Mouse (Mus musculus) CH12.LX (cell line): ENCODE measurements at regions not wholly inside any gene's neighbourhood (a gene's known extent, or its start where the extent isn't known, plus 50 kb on each side); places are given as distances from the start of the nearest gene placed in this dataset.

Experiments used
- DNase-seq: peaks from one replicate; pipeline ENCODE4 v3.0.0-alpha.2; 2013; ENCODE audit errors: extremely low read depth
- H3K27ac ChIP-seq: 2 replicates; pipeline ENCODE4 v1.5.1; 2012; ENCODE audit warnings: low read depth, mild to moderate bottlenecking, control low read depth, moderate library complexity; ENCODE audit not compliant: insufficient read depth
- H3K27me3 ChIP-seq: replicated peaks from 2 replicates; pipeline ENCODE3; 2012; ENCODE audit warnings: inconsistent platforms
- H3K36me3 ChIP-seq, 2 experiments: replicated peaks in 1 of 2; 2 replicates each; pipeline versions ENCODE3 to v1.6.1; 2012; ENCODE audit warnings: inconsistent platforms in 1 of 2, low read length in 1 of 2, mild to moderate bottlenecking in 1 of 2, mixed read lengths in 1 of 2, moderate library complexity in 1 of 2; ENCODE audit not compliant: control insufficient read depth in 1 of 2, insufficient read depth in 1 of 2
- H3K4me1 ChIP-seq, 2 experiments: 2 replicates each; pipeline ENCODE4 v1.6.1; 2012; ENCODE audit warnings: inconsistent platforms in 1 of 2, moderate library complexity in 1 of 2; ENCODE audit not compliant: insufficient read depth in 2 of 2, control insufficient read depth in 1 of 2
- H3K4me2 ChIP-seq: 2 replicates; pipeline ENCODE4 v1.6.1; 2012; ENCODE audit warnings: low read depth, mild to moderate bottlenecking, control low read depth; ENCODE audit not compliant: poor library complexity, insufficient read depth, severe bottlenecking
- H3K4me3 ChIP-seq, 3 experiments: fragments of 150-350 bp in 1 of 3; sonication (generic) in 1 of 3; replicated peaks in 1 of 3; 2 replicates each; pipeline versions ENCODE3 to v1.5.1; 2011 to 2012; ENCODE audit warnings: low read depth in 2 of 3, low read length in 2 of 3, mild to moderate bottlenecking in 2 of 3, moderate library complexity in 2 of 3, control low read depth in 1 of 3, improper control_type of control experiment in 1 of 3, inconsistent platforms in 1 of 3, mixed read lengths in 1 of 3; ENCODE audit not compliant: poor library complexity in 1 of 3
- H3K79me2 ChIP-seq: replicated peaks from 2 replicates; pipeline ENCODE4 v1.6.1; 2012; ENCODE audit warnings: mild to moderate bottlenecking, moderate library complexity; ENCODE audit not compliant: control insufficient read depth, poor library complexity, insufficient read depth, severe bottlenecking; ENCODE audit errors: extremely low read depth
- H3K9ac ChIP-seq: 2 replicates; pipeline ENCODE4 v1.6.1; 2012; ENCODE audit warnings: low read depth, mild to moderate bottlenecking, control low read depth, moderate library complexity; ENCODE audit not compliant: insufficient read depth
- H3K9me3 ChIP-seq: replicated peaks from 2 replicates; pipeline ENCODE3; 2012; ENCODE audit warnings: low read length, inconsistent platforms, mixed read lengths
- CHD1 ChIP-seq: IDR thresholded peaks from 2 replicates; pipeline ENCODE4 v1.6.1; 2012; ENCODE audit warnings: low read depth, low read length, improper control_type of control experiment, inconsistent platforms
- ETS1 ChIP-seq: conservative IDR thresholded peaks from 2 replicates; pipeline ENCODE4 v1.6.1; 2012; ENCODE audit warnings: low read depth, mild to moderate bottlenecking, inconsistent platforms, low read length, improper control_type of control experiment, moderate library complexity
- IRF4 ChIP-seq: IDR thresholded peaks from 2 replicates; pipeline ENCODE4 v1.6.1; 2014; ENCODE audit warnings: low read depth, mild to moderate bottlenecking, inconsistent platforms, low read length, improper control_type of control experiment
- JUN ChIP-seq: IDR thresholded peaks from 2 replicates; pipeline ENCODE4 v1.6.1; 2011; ENCODE audit warnings: low read depth, mild to moderate bottlenecking, low read length, improper control_type of control experiment, moderate library complexity; ENCODE audit not compliant: insufficient read depth
- KAT2A ChIP-seq: IDR thresholded peaks from 2 replicates; pipeline ENCODE4 v1.6.1; 2012; ENCODE audit warnings: low read length, improper control_type of control experiment, inconsistent platforms; ENCODE audit not compliant: insufficient replicate concordance
- MAX ChIP-seq: IDR thresholded peaks from 2 replicates; pipeline ENCODE4 v1.6.1; 2011; ENCODE audit warnings: low read length, improper control_type of control experiment
- MAZ ChIP-seq: IDR thresholded peaks from 2 replicates; pipeline ENCODE4 v1.6.1; 2012; ENCODE audit warnings: low read depth, mild to moderate bottlenecking, inconsistent platforms, low read length, improper control_type of control experiment, moderate library complexity
- SMC3 ChIP-seq: IDR thresholded peaks from 2 replicates; pipeline ENCODE4 v1.6.1; 2011; ENCODE audit warnings: low read depth, low read length, improper control_type of control experiment
- USF1 ChIP-seq: IDR thresholded peaks from 2 replicates; pipeline ENCODE4 v1.6.1; 2014; ENCODE audit warnings: low read depth, mild to moderate bottlenecking, inconsistent platforms, low read length, improper control_type of control experiment
- dilution Hi-C: fragments of 300-500 bp; cut with MboI; formaldehyde crosslinking; loops from 2 replicates; pipeline ENCODE4 v1.14.3; 2020; ENCODE audit warnings: low sequenced_read_pairs; ENCODE audit not compliant: extremely low pct_unique_long_range_greater_than_20kb, extremely low pct_ligation_motif_present
- in situ Hi-C: fragments of 300-500 bp; cut with MboI; formaldehyde crosslinking; loops from 3 replicates; pipeline ENCODE4 v1.14.3; 2019; ENCODE audit warnings: low sequenced_read_pairs, low pct_ligation_motif_present, low pct_unique_long_range_greater_than_20kb, mixed read lengths

DNA sequence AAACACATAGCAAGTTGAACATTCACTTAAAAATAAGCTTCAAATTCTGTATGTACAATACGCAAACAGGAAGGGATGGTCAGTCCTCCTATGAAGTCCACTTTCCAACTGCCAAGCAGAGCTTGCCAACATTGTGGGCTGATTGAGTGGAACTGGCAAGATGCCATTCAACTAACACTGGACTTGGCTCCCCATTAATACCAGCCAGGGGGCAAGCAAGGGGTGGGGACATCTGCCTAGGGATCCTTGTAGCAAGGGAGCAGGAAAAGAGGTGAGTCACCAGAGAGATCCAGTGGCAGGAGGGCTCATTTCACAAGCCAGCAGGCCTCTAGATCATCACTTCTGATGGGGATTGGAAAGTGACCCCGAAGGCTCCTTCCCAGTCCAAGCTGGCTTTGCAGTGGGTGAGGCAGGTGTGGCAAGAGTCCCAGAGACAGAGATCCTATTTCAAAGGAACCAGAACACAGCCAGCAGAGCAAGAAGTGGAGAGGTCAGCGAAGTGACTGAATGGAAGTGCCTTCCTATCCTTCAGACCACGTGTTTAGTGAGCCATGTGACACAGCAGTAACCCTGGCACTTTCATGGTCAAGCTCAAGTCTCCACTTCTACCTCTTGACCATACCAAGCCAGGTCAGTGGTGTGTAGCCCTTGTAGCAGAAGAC lies 53.8 kb upstream of the Smco4 start:
- H3K9me3 ChIP-seq = no peaks in the 10 kb centered on the region
- no peaks in the 10 kb centered on the region for H3K36me3 ChIP-seq
- no peak overlapping the region for H3K4me2 ChIP-seq
- TF ChIP-seq MAX (peak; percentile 48; the same call in 1 of the 2 replicates), CHD1 (no peak)
- no peak for DNase-seq
- H3K79me2 ChIP-seq = no peaks in the 10 kb centered on the region
- no peak overlapping the region for H3K9ac ChIP-seq
- H3K4me3 ChIP-seq = no peak overlapping the region
- H3K27me3 ChIP-seq = no peaks in the 10 kb centered on the region
- peaks cover 0 to 2% of the 10 kb centered on the region in 2 experiments; a peak in 2 of 4 replicates for H3K4me1 ChIP-seq
- in situ Hi-C loops = loop anchor here (25.0 kb wide), 1 partner anchor 423 kb away; the partner anchor contains the start of gene Mtnr1b
- dilution Hi-C loops = no loop called here
- H3K27ac ChIP-seq = no peak overlapping the region

DNA sequence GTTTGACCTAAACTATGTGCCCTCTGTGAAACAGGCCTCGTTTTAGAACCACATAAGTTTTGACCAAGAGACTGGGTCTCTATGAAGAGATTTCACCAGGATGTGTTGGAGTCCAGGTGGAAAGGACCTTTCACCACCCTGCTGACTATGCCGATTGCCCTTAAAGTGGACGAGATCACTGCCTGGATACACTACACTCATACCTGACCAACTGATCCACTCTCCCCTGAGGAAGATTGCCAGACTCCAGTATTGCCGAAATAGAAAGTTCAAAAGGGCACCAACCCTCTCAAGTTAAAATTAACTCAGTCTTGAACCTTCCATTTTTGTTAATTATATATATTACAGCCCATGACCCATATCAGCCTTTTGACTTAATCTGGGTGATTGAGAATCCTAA lies 51.1 kb upstream of the Smco4 start:
- no peak overlapping the region for H3K4me2 ChIP-seq
- no peaks in the 10 kb centered on the region for H3K27me3 ChIP-seq
- DNase-seq = no peak
- dilution Hi-C loops = no loop called here
- no peaks in the 10 kb centered on the region for H3K79me2 ChIP-seq
- H3K9me3 ChIP-seq = no peaks in the 10 kb centered on the region
- H3K4me1 ChIP-seq = peaks cover 0 to under 1% of the 10 kb centered on the region in 2 experiments; a peak in 1 of 4 replicates
- no peak overlapping the region for H3K9ac ChIP-seq
- no peak overlapping the region for H3K27ac ChIP-seq
- no peak for TF ChIP-seq MAZ
- no peak for TF ChIP-seq KAT2A
- no peak for TF ChIP-seq ETS1
- no peak for TF ChIP-seq JUN
- TF ChIP-seq SMC3 = no peak
- TF ChIP-seq IRF4 = no peak
- no peak for TF ChIP-seq USF1
- H3K4me3 ChIP-seq = no peak overlapping the region
- no peaks in the 10 kb centered on the region for H3K36me3 ChIP-seq
- in situ Hi-C loops = loop anchor here (25.0 kb wide), 1 partner anchor 420 kb away; the partner anchor contains the start of gene Mtnr1b
